Mouse (Mus musculus): ENCODE measurements around the gene Mdc1.

The Mdc1 gene

DNA sequence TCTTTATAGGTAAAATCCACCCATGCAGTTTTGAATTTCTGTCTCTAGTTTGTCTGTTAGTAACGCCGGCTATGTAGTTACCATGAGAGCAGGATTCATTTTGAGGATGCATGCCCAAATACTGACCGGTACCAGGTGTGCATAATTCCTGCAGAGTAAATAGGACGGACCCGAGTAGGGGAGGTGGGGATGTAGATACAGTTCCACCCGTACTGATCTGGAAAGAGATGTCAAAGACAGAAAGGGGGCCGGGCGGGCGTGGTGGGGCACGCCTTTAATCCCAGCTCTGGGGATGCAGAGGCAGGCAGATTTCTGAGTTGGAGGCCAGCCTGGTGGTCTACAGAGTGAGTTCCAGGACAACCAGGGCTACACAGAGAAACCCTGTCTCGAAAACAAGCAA is 691 bp downstream of the Mdc1 start:
- in situ Hi-C loops (cut with MboI, MseI) = loop anchor here (10.0 kb wide), 1 partner anchor 53 kb away; the partner anchor contains the start of gene 2310061I04Rik

DNA sequence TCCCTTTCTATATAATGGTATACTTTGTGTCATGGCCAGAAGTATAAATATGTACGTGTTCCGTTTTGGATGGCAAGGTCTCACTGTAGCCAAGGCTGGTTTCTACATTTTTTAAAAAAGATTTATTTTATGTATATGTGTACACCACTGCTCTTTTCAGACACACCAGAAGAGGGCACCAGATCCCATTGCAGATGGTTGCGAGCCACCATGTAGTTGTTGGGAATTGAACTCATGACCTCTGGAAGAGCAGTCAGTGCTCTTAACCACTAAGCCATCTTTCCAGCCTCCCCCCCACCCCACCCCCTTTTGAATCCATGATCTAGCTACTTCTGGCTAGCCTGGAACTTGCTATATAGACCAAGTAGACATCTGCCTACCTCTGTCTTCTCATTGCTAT is 2.2 kb downstream of the Mdc1 start:
- in situ Hi-C loops (cut with MboI, MseI) = loop anchor here (10.0 kb wide), 1 partner anchor 51 kb away; the partner anchor contains the start of gene 2310061I04Rik

DNA sequence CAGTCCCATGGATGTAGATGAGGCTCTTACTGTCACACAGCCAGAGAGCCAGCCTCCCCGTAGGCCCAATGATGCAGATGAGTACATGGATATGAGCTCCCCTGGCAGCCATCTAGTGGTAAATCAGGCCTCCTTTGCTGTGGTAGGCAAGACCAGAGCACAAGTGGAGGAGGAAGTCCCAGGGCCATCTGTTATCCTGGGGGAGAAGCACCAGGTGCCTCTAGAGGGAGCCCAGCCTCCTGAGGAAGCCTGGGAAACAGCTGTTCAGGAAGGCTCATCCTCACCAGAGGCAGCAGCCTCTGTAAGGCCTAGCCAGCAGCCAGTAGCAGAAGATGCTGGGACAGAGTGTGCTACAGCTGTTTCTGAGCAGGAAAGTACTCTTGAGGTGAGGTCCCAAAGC is 6.8 kb downstream of the Mdc1 start:
- in situ Hi-C loops (cut with MboI, MseI) = loop anchor here (10.0 kb wide), 1 partner anchor 47 kb away; the partner anchor contains the start of gene 2310061I04Rik

DNA sequence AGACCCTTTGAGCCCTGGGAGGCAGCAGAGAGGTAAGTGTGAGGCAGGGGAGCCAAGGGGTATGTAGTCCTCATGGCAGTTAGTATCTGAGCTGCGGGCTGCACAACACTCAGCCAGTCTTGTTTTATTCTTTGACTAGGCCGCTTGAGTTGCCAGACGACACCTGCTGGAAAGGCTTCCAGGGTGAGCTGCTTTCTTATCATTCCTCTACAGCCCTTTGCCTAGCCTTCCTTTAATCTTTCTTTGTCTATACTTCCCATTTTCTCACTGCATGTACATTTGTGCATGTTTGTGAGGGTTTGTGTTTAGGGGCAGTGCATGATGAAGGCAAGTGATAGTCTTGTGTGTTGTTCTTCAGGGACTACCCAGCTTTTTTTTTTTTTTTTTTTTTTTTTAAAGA is 9.7 kb downstream of the Mdc1 start:
- in situ Hi-C loops (cut with MboI, MseI) = no loop called here

DNA sequence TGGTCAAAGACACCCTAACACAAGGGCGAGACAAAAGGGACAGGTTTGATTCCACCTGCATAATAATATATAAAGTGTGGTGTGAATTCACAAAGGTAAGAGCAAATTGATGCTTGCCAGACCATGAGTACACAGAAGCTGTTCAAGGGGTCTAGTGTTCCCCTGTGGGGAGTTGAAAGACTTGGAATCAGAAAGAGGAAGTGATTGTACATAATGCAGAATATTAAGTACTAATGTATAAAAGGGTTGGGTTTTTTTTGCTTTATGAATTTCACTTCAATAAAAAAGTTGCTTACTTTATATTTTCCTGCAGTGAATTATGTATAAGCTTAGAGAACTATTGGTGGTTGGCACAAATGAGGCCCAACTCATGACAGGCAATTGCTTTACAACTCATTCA is 18.1 kb downstream of the Mdc1 start:
- in situ Hi-C loops (cut with MboI, MseI) = no loop called here

DNA sequence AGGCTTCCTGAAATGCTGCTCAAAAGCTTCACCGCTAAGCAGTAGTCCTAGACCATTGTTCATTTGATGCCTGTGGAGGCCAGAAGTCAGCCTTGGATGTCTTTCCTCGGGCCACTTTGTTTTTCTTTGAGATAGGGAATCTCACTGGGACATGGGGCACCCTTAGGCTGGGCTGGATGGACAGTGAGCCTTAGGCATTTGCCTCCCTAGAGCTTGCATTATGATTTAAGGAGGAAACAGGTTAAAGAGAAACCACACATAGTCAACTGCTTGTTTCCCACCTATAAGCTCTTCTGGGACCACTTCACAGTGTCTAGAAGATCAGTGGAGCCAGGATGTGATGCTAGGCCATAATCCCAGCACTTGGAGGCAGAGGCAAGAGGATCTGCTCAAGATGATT is 18.5 kb downstream of the Mdc1 start:
- in situ Hi-C loops (cut with MboI, MseI) = no loop called here

DNA sequence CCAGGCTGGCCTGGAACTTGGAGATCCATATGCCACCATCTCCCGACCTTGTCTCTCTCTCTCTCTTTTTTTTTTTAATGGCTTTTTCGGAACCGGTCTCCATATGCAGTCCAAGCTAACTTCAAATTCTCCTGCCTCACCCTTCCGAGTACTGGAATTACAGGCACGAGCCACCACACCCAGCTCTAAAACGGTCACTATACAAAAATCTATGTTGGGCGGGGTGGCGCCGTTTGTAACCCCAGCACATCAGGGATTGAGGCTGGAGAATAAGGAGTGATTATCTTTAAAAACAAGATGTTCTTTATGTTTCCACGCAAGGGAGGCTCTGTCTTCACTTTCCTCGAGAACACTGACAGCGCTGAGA is 19.5 kb downstream of the Mdc1 start:
- in situ Hi-C loops (cut with MboI, MseI) = no loop called here

DNA sequence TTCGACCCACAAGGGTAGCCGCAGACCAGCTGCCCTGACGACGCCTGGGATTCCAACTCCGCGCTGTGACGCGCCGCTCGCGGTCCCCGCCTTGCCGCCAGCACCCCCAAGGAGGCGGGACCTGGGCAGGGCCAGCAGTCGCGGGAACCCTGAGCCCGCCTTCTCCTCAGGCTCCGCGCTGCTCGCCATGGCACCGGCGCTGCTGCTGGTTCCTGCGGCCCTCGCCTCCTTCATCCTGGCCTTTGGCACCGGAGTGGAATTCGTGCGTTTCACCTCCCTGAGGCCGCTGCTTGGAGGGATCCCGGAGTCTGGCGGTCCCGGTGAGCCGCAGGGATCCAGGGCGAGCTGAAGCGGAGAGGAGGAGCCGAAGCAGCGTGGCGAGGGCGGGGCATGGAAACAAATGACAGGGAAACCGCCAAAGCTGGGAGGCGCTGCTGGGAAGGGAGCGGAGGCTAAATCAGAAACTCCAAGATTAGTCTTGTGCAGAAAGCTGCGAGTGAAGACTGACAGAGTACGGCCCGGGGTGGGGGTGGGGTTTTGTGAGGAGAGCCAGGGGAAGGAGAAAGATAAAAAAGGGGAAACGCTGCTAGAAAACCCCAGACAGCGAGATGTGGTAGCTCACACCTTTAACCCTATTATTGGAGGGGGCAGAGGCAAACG is 20.0 kb downstream of the Mdc1 start, which contains the start of gene Nrm:
Gene Nrm, plus strand, starts transcription at position 121 of the 660 bp plus-strand sequence.
- in situ Hi-C loops (cut with MboI, MseI) = no loop called here

DNA sequence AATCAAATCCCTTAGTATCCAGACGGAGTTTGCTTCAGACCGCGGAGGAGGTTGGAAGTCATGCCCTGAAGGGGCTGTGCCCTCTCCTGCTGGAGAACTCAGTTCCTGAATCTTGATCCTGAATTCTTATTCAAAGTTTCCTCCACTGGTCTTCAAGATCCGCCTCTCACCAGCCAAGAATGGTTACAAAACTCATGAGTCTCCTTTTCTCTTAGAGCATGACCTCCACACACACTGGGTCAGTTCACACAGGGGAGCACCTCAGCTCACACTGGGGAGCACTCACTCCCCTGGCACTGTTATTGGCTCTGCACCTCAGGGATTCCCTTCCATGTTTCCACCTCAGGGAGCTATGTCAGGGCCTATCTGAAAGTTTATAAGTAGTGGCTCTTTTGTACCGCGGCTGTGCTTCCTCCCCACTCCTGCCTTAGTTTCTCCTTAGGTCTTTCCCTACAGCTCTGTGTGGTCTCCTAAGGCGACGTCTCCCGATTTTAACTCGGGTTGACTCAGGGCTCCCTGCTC is 23.6 kb downstream of the Mdc1 start:
- in situ Hi-C loops (cut with MboI, MseI) = no loop called here

DNA sequence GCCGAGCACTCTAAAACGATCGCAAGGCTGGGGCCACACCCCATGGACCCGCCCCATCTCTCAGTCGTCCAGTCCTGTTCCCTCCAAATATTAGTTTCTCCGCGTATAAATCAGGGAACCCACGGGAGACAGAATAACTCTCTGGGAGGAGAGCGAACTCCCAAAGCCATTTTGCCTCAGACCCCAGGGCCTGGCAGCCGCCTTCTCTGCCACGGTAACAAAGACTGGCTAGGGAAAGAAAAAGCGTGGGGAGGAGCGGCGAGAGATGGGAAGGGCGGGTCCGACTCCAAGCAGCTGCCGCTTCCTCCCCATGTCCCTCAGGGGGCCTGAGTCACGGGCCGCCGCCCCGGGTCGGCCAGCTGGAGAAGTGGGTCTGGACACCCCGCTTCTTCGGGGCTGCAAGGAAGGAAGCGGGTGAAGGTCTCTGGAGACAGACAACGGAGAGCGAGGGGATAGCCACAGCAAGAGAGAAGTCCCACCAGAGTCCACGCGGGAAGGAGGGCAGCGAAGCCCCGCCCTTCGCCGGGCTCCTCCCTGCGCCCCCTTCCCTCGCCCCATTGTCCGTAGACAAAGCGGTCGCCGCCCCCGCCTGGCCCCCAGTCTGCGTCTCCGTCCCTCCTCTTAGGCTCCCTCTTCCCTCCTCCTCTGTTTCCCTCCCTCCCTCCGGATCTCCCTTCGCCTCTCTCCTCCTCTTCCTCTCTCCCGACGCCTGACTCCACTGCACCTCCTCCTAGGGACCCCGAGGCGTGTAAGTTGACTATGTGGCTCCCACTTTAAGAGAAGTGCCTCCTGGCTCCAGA is 24.4 kb downstream of the Mdc1 start, which contains the start of gene Ppp1r18:
Gene Ppp1r18, plus strand, starts transcription at position 113 of the 800 bp plus-strand sequence.
- in situ Hi-C loops (cut with MboI, MseI) = no loop called here

DNA sequence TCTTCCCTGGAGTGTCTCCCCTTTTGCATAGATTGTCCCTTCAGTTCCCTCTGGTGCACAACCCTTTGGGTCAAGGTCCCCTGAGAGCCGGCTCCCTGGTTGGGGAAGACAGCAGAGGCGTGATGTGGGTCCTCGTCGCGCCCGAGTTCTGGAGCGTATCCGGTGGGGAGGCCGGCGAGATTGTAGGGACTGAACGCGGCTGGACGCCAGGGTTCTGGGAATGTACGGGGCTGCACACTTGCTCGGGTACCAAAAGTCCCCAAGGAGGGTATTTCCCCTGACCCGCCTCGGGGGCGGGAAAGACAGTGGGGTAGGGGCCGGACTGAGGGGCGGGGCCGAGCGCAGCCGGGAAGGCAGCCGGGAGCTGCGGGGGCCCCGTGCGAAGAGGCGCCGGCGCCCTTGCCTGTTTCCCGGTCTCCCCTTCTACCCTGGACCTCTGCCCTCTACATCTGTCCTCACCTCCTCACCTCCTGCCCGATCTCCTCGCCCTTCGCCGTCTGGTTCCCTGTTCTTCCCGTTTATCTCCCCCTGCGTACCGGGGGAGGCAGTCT is 25.0 kb downstream of the Mdc1 start:
- in situ Hi-C loops (cut with MboI, MseI) = no loop called here

DNA sequence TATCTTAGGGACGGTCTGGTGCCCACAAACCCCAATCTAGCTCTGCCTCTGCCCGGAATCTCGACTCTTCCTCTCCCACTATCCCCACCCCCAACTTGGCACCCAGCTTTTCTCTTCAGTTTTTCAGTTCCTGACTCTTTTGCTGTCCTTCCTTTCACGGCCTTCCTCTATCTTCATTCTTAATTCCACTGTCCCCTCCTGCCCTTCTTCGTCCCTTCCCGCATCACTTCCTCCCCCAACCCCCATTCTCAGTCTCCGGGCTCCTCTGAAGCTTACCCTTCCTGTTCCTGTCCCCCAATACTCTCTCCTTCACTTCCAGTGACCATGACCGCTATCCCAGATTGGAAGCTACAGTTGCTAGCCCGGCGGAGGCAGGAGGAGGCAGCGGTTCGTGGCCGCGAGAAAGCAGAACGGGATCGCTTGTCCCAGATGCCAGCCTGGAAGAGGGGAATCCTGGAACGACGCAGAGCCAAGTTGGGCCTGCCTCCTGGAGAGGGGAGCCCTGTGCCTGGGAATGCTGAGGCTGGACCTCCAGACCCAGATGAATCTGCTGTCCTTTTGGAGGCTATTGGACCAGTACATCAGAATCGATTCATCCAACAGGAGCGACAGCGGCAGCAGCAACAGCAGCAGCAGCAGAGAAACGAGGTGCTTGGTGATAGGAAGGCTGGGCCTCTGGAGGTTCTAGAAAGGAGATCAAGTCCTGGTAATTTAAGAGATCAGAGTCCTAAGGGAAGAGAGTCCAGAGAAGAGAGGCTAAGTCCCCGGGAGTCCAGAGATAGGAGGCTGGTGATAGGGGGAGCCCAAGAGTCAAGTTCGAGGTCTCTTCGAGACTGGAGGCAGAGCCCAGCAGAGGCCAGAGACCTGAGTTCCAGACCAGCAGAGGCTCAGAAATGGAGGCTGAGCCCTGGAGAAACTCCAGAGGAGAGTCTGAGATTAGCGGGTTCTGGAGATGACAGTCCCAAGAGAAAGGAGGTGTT is 25.9 kb downstream of the Mdc1 start:
- in situ Hi-C loops (cut with MboI, MseI) = no loop called here

DNA sequence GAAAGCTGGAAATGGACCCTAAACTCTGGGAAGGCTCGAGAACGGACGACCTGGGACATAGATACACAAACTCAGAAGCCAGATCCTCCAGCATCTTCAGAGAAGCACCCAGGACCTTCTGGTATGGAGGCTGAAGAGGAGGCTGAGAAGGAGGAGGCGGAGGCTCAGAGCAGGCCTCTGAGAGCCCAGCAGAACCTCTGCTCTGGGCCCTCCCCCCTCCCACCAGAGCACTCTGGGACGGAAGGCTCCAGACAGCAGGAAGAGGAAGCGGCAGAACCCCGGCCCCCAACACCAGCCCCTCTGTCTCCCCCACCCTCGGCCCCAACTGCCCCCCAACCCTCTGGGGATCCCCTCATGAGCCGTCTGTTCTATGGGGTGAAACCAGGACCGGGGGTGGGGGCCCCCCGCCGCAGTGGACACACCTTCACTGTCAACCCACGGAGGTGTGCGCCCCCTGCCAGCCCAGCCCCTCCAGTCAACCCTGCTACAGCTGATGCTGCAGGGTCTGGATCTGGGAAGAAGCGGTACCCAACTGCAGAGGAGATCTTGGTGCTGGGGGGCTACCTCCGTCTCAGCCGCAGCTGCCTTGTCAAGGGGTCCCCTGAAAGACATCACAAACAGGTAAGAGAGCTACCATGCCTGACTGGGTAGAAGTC is 27.0 kb downstream of the Mdc1 start:
- in situ Hi-C loops (cut with MboI, MseI) = no loop called here

DNA sequence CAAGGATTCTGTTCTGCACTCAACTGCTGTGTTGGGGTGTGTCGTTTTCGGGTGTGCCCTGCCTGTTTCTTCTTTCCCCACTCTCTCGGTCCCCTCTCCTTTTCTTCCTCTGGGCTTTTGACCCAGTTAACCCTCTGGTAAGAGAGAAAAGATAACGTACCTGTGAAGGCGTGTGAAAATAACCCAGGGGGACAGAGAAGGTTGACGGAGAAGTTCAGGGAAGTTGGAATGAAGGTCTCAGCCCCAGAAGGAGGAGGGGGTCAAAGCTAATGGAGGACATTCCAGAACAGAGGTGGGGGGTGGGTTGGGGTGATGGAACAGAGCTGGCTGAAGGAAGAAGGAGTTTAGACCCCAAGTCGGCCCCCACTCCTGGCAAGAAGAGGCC is 27.6 kb downstream of the Mdc1 start:
- in situ Hi-C loops (cut with MboI, MseI) = no loop called here

DNA sequence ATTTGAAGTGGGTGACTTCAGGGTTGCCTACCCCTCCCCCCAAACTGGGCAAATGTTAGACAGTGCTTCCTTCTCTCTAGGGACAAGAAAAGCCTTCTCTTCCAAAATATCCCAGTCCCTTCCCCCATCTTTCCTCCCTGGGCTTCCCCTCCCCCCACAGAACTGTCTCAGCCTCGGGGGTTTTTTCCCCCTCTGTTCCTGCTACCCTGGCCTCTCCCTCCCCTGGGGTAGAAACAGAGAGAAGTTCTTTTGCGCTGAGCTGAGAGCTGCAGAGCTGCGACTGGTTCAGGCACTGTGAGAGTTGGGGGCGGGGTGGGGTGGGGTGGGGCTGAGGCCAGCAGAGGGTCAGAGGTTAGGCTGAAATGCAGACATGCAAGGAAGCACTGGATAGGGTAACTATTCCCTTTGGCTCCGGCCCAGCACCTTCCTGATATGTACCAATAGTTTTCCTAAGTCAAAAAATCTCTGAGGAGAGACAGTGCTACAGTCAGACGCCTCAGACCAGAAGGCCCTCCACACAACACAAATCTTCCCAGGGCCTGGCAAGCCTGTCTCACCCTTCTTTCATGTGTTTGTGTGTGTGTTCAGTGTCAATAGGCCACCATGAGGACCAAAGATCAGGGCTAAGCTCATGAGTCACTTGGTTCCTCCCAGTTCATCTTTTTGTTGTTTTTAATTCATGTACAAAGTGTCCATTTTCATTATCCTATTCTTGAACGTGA is 28.2 kb downstream of the Mdc1 start:
- in situ Hi-C loops (cut with MboI, MseI) = loop anchor here (5.0 to 10.0 kb wide), 3 partner anchors 32 to 1845 kb away; partner anchors contain the start of genes H2-Ke6, Ring1 and Tubb5

DNA sequence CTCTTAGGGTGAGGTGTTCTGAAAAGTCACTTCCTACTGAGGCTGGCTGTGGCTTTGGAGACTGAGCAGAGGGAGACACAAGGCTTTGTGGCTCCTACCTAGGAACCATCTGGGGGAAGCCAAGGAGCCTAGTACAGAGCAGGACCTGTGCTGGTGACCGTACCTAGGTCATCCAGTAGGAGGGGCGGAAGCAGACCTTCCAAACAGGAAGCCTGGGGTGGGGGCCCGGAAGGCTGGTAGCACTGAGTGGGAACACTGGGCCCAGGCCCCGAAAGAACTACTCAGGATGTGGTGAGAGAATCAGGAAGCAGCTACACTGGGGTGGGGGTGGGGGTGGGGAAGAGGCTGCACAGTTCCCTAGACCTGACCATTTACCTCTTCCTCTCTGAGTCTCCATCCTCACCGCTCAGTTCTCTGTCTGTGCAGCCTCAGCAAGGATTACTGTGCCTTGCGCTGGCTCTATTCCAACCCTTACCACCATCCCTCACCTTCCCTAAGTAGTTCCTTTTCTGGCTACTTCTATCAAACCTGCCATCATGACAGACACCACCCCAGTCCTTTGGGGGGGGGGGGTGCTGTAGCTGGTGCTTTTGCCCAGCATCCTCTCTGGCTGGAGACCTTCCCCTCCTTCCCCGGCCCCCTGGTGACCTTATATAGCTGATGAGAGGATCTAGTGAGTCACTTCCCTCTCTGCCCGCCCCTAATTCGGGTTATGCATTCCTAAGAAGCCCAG is 29.0 kb downstream of the Mdc1 start:
- in situ Hi-C loops (cut with MboI, MseI) = loop anchor here (5.0 to 10.0 kb wide), 3 partner anchors 33 to 1846 kb away; partner anchors contain the start of genes H2-Ke6, Ring1 and Tubb5

DNA sequence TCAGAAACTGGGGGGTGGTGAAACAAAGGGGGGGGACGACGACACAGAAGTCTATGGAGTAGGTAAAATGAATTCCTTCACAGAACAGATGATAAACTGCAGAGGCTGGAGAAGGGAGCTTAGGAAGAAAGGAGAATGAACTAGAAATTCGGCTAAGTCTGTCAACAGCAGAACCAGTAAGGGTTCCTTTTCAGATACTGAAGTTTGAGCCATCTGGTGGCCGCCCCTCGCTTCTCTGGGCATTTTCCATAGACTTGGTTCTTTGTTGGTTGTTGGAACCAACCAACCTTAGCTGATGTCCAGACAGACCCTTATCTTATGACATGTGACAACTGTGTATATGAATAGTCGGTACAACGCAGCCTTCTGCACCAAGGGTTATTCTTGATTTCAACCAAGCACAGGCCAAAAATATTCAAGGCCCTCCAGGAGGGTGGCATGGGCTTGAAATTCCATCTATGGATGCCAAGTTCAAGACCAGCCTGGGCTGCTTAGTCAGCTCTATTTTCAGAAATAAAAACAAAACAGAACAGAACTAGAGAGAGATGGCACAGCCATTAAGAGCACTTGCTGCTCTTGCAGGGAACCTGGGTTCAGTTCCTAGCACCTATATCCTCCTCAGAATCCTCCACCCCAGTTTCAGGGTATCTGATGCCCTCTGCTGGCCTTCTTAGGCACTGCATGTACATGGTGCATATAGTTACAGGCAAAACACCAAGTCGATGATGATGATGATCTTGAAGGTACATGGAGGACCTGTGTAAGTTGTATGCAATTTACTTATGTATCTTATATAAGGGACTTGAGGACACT is 29.8 kb downstream of the Mdc1 start:
- in situ Hi-C loops (cut with MboI, MseI) = loop anchor here (5.0 to 10.0 kb wide), 3 partner anchors 34 to 1846 kb away; partner anchors contain the start of genes H2-Ke6, Ring1 and Tubb5
